Mouse (Mus musculus) megakaryocyte, embryonic 14.5 days (primary cell): ENCODE data around the gene Bod1l. TPM values are rescaled to one million over a fixed set of nuclear protein-coding genes. Genes with fewer than 3 reads are reported as not detected.

Experiments
- H3K27me3 ChIP-seq: replicated peaks from 2 replicates; pipeline ENCODE3; 2012; ENCODE audit warnings: inconsistent platforms
- H3K36me3 ChIP-seq: replicated peaks from 2 replicates; pipeline ENCODE3; 2012; ENCODE audit warnings: low read length, inconsistent platforms, mixed read lengths
- H3K4me1 ChIP-seq: 2 replicates; pipeline ENCODE4 v1.6.1; 2012; ENCODE audit warnings: inconsistent platforms
- H3K4me3 ChIP-seq: replicated peaks from 2 replicates; pipeline ENCODE3; 2012; ENCODE audit warnings: moderate library complexity, mild to moderate bottlenecking, inconsistent platforms
- H3K9me3 ChIP-seq: 2 replicates; pipeline ENCODE4 v1.6.1; 2012; ENCODE audit warnings: inconsistent platforms
- FLI1 ChIP-seq: IDR thresholded peaks from 2 replicates; pipeline ENCODE4 v1.6.1; 2012; ENCODE audit warnings: low read length, inconsistent platforms, mixed read lengths
- GATA1 ChIP-seq: IDR thresholded peaks from 3 replicates; pipeline ENCODE4 v1.6.1; 2012; ENCODE audit warnings: mixed read lengths, low read length, inconsistent platforms, borderline replicate concordance
- polyA plus RNA-seq: library from polyadenylated mRNA; stranded (reverse); fragments of >175 nt; gene quantifications from 2 replicates; pipeline ENCODE4 v1.2.3, GENCODE M21; 2012; ENCODE audit warnings: low replicate concordance; ENCODE audit not compliant: insufficient read depth

Bod1l gene
- polyA plus RNA-seq, 1 experiment, result 9.8 TPM

DNA sequence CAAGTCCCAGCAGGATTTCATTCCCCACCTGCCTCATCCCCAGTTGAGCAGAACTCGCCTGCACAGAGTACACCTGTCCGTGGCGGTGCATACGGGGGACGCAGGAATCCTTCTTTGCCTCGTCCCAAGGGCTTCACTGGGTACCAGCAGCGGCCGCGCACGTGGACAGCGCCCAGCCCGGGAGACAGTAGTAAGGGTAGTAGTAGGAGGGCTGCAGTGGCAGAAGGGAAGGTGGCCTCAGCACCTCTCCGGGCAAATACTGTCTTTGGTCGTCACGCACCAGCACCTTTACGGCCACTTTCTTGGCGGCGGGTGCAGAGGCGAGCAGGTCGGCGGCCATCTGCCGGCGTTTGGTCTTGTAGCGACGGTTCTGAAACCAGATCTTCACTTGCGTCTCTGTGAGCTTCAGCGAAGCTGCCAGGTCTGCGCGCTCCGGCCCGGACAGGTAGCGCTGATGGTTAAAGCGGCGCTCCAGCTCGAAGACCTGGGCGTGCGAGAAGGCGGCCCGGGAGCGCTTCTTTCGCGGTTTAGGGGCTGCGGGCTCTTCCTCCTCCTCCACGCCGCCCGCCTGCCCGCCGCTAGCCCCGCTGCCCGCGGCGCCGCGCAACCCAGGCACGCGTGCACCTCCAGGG lies 82.5 kb downstream of the Bod1l start:
- Histone ChIP-seq H3K4me3 (peak overlapping the region; percentile 85), H3K36me3 (no peaks in the 10 kb centered on the region), H3K27me3 (peaks cover 94% of the 10 kb centered on the region), H3K9me3 (no peaks in the 10 kb centered on the region), H3K4me1 (peaks cover 58% of the 10 kb centered on the region)
- TF ChIP-seq GATA1 (no peak), FLI1 (no peak)

DNA sequence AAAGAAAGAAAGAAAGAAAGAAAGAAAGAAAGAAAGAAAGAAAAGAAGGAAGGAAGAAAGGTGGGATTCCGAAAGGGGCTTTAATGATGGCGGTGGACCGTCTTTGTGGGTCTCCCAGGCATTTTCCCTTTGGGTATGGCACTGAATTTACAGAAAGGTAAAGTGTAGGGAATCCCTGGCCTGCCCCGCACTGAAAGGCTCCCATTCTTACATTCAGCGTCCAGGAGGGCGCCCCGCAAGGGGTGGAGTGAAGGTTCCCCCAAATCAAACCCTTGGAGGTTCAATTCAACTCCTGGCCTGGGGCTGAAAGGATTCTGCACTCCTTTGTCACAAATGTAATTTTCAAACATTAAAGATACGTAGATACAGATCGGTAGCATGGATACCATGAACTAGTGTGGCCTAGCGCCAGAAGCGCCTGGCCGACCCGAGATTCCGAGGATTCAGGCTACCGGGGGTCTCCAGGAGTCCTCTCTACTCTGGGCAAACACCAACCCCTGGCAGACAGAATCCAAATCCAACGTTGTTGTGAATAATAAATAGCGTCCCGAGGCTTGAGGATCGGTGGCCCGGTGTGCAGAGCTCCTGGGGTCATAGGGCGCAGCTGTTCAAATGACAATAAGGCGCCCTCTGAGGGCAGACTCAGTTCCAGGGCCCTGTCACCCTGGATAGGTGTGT lies 83.1 kb downstream of the Bod1l start:
- H3K36me3 ChIP-seq, result no peaks in the 10 kb centered on the region
- H3K27me3 ChIP-seq, result peaks cover 92% of the 10 kb centered on the region
- H3K4me1 ChIP-seq, result peaks cover 52% of the 10 kb centered on the region
- TF ChIP-seq FLI1 (no peak), GATA1 (no peak)
- H3K4me3 ChIP-seq, result peak overlapping the region; percentile 85
- no peaks in the 10 kb centered on the region for H3K9me3 ChIP-seq

- TF ChIP-seq GATA1, result no peak
- TF ChIP-seq FLI1, result no peak
- Histone ChIP-seq H3K9me3 (no peaks in the 10 kb centered on the region), H3K27me3 (peaks cover 93% of the 10 kb centered on the region)
These were observed 84.0 kb downstream of the Bod1l start for GRCm38 (mm10) chr5:41760071-41760470.

DNA sequence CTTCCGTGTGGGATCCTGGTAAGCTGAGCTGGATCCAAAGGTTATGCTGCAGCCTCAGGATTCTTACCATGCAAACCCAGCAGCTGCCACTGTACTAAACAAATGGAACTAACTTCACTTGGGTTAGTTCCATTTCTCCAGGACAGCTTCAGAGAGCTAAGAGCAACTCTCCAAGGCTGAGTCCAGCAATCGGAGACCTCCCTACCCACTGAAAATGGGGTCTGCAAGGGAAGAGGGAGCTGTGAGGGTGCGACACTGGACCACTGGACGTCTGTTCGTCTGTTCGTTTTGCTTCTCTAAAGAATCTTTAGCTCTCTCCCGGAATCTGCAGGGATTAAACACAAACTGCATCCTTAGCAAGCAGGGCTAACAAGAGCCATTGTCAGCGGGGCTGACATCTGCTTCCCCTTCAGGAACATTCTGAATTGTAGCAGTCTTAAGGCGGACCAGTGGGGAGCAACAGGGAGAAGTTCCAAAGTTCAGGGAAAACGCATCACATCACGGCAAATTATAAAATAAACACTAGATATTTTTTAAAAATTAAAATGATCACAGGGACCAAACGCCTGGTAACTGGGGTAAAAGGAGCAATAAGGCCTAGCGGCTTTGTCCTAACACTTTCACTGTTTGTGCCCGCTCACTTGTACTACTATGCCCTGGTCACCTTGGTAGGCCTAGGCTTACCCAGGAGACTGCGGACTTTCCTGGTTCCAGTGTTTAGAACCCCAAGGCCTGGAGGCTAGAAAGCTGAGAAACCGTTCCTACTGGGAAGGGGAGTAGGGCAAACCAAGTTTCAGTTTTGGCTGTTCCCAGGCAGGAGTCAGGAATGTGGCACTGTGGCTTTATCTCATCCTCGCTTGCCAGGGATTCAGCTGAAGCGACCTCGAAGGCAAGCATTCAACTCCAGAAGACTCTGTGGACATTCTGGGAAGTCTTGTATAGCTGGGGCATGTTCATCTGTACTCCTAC lies 85.2 kb downstream of the Bod1l start:
- no peak overlapping the region for H3K4me3 ChIP-seq
- peaks cover 57% of the 10 kb centered on the region for H3K4me1 ChIP-seq
- peaks cover 93% of the 10 kb centered on the region for H3K27me3 ChIP-seq
- H3K9me3 ChIP-seq, result no peaks in the 10 kb centered on the region
- TF ChIP-seq GATA1, result no peak
- no peak for TF ChIP-seq FLI1
- H3K36me3 ChIP-seq, result no peaks in the 10 kb centered on the region

More at GRCm38 (mm10) chr5:41760071-41760470, 84.0 kb downstream of the Bod1l start:
- Histone ChIP-seq H3K4me3 (no peak overlapping the region), H3K4me1 (peaks cover 54% of the 10 kb centered on the region), H3K36me3 (no peaks in the 10 kb centered on the region)

- no peak overlapping the region for H3K4me3 ChIP-seq
- no peaks in the 10 kb centered on the region for H3K9me3 ChIP-seq
- H3K4me1 ChIP-seq, result peaks cover 42% of the 10 kb centered on the region
- TF ChIP-seq GATA1 (no peak), FLI1 (no peak)
- no peaks in the 10 kb centered on the region for H3K36me3 ChIP-seq
- H3K27me3 ChIP-seq, result peaks cover 92% of the 10 kb centered on the region
These were observed 86.8 kb downstream of the Bod1l start for GRCm38 (mm10) chr5:41757338-41757737.

DNA sequence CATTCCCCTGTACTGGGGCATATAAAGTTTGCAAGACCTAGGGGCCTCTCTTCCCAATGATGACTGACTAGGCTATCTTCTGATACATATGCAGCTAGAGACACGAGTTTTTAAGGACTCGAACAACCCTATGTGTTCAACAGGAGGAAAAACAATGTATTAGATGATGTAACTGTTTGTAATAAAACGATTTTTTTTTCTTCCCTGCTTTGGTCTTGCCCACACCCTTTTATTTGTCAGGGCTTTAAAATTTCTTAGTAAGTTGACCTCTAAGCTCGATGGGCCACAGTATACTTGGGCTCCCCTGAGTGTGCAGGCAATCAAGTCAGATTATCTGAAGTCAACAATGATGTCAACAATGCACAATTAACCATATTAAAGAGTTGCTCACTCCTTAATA lies 87.7 kb downstream of the Bod1l start:
- H3K27me3 ChIP-seq, result peaks cover 92% of the 10 kb centered on the region
- no peak for TF ChIP-seq GATA1
- TF ChIP-seq FLI1, result no peak
- no peaks in the 10 kb centered on the region for H3K36me3 ChIP-seq
- H3K4me3 ChIP-seq, result no peak overlapping the region
- peaks cover 36% of the 10 kb centered on the region for H3K4me1 ChIP-seq
- H3K9me3 ChIP-seq, result no peaks in the 10 kb centered on the region

DNA sequence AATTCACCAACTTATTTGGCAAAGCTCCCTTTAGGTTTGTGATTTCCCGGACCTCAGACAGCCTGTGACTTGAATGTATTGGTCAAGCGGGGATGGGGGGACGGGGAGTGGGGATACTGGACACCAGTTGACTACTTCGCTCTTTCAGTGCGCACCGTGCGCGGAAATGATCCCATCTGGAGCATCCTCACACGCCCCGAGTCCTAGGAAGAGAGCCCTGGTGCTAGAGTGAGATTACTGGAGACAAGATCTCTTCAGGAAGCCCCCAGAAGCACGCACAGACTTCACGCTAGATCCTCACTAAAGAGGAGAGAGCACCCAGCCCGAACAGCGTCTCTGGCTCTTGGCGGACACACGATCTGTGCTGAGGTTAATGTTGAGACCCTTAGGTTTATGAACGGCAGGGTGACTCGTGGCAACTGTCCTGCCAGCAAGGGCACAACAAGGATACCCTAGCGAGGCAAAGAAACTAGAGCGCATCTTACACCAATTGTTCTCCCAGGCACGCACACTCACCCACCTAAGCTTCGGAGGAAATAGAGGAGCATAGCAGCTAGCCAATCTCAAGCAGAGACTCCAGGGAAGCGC lies 88.6 kb downstream of the Bod1l start:
- no peaks in the 10 kb centered on the region for H3K36me3 ChIP-seq
- TF ChIP-seq GATA1 (no peak), FLI1 (no peak)
- peaks cover 94% of the 10 kb centered on the region for H3K27me3 ChIP-seq

GRCm38 (mm10) chr5:41754836-41755235 lies 89.3 kb downstream of the Bod1l start:
- H3K9me3 ChIP-seq, result peaks cover 11% of the 10 kb centered on the region
- H3K27me3 ChIP-seq, result peaks cover 94% of the 10 kb centered on the region
- H3K4me3 ChIP-seq, result peak overlapping the region; percentile 51
- H3K4me1 ChIP-seq, result peaks cover 35% of the 10 kb centered on the region
- TF ChIP-seq GATA1 (no peak), FLI1 (no peak)
- no peaks in the 10 kb centered on the region for H3K36me3 ChIP-seq

More for the DNA sequence above, 88.6 kb downstream of the Bod1l start:
- Histone ChIP-seq H3K9me3 (peaks cover 6% of the 10 kb centered on the region), H3K4me1 (peaks cover 35% of the 10 kb centered on the region), H3K4me3 (peak overlapping the region; percentile 33)

GRCm38 (mm10) chr5:41754226-41754775 lies 89.8 kb downstream of the Bod1l start:
- Histone ChIP-seq H3K27me3 (peaks cover 96% of the 10 kb centered on the region), H3K9me3 (peaks cover 15% of the 10 kb centered on the region), H3K4me1 (peaks cover 33% of the 10 kb centered on the region), H3K36me3 (no peaks in the 10 kb centered on the region), H3K4me3 (no peak overlapping the region)
- TF ChIP-seq GATA1, result no peak
- TF ChIP-seq FLI1, result no peak
